Mouse (Mus musculus): ENCODE measurements at regions not wholly inside any gene's neighbourhood (a gene's known extent, or its start where the extent isn't known, plus 50 kb on each side); places are given as distances from the start of the nearest gene placed in this dataset.
A peak's percentile ranks its signal among the peaks of the same experiment; 100 is the strongest.

DNA sequence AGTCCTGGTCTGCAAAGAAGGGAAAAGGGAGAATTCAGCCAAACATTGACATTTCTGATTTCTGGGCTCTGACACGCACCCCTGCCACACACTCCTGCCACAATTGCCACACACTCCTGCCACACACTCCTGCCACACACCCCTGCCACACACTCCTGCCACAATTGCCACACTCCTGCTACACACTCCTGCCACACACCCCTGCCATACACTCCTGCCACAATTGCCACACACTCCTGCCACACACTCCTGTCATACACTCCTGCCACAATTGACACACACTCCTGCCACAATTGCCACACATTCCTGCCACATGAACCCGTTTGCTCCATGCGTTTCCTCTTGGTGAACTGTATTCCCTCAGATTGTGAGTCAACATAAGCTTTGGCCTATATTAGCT is 130.0 kb upstream of the Gm9833 start:
- no peak for DNase-seq

DNA sequence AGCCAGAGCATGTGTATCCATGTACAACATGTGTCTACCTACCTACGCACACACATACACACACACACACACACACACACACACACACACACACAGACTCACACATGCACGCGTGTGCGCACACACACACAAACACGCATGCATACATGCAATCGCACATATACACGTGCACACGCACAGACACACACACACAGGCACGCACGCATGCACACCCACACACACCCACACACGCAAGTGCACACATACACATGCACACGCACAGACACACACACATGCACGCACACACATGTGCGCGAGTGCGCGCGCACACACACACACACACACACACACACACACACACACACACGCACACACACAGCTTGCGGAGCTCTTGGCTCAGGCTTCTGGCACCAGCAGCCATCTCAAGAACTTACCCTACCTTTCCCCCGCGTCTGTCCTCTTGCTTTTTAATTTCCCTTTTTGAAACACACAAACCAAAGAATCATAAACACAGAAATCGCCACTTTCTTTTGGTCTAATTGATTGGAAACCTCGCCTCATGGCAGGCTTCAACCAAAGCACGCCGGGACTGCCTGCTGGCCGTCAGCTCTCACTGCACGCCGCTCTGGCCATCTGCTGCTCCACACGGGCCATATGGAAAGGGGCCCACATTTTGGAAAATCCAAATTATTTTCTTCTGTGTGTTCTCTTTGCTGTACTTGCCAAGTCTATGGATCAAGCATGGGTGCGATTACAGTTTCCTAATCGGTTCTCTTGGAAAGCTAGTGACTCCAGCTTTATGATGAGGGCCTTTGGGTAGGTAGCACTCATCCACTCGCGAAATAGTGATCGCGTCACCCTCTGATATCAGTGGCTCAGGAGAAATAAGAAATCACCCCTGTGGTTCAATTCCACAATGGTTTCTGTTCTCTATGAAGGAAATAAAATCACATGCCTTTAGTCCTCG is 127.9 kb upstream of the Gm9833 start:
- no peak for DNase-seq

DNA sequence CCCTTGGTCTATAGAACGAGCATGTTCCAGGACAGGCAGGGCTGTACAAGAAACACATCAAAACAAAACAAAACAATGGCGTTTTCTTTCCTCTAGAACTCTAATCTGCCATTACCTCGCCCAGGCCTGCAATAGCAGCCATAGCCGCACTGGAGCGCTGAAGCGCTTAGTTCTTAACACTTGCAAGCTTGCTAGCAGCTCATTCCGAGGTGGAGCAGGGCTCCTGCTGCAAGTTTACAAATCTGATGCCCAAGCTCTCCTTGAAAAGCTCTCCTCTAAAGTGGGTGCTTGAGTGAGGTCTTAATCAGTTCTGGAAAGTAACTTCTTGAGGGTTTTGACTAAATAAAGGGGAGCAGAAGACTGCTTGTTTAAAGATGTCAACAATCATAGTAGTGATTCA is 127.2 kb upstream of the Gm9833 start:
- peak; percentile 57 for DNase-seq

Data from right cerebral cortex, postnatal 4 days (tissue).